Mouse (Mus musculus): ENCODE measurements around the gene Clec10a. TPM values are rescaled to one million over a fixed set of nuclear protein-coding genes. Genes with fewer than 3 reads are reported as not detected.
"Not testable (repeated sequence)": the region's sequence is repeated elsewhere in the genome, so short reads cannot be mapped to it uniquely, and the experiment has no call there.

The Clec10a gene
- polyA plus RNA-seq, 1 experiment = not detected

GRCm38 (mm10) chr11:70165972-70166921, 10.2 kb downstream of the Clec10a start:
- H3K27ac ChIP-seq (ENCODE audit: insufficient read depth, low read length) = no peak overlapping the region
- H3K4me3 ChIP-seq (ENCODE audit: insufficient read depth, low read length) = no peak overlapping the region
- no peaks in the 10 kb centered on the region for H3K4me1 ChIP-seq (ENCODE audit: control insufficient read depth, insufficient read depth, low read length)
- TF ChIP-seq POLR2A (IDR thresholded peaks at IDR 0.05; ENCODE audit: low read depth, low read length) (no peak), CTCF (IDR thresholded peaks at IDR 0.05; ENCODE audit: borderline replicate concordance, insufficient read depth, low read length) (no peak)

- no peaks in the 10 kb centered on the region for H3K4me1 ChIP-seq (ENCODE audit: control insufficient read depth, insufficient read depth, low read length)
Measured at GRCm38 (mm10) chr11:70168136-70168535, 12.1 kb downstream of the Clec10a start.

GRCm38 (mm10) chr11:70169471-70169870, 13.5 kb downstream of the Clec10a start:
- H3K4me3 ChIP-seq (ENCODE audit: insufficient read depth, low read length); H3K27ac ChIP-seq (ENCODE audit: insufficient read depth, low read length); H3K4me1 ChIP-seq (ENCODE audit: control insufficient read depth, insufficient read depth, low read length): not testable (repeated sequence)

More at GRCm38 (mm10) chr11:70168136-70168535, 12.1 kb downstream of the Clec10a start:
- Histone ChIP-seq H3K4me3 (ENCODE audit: insufficient read depth, low read length) (no peak overlapping the region), H3K27ac (ENCODE audit: insufficient read depth, low read length) (no peak overlapping the region)
- no peak for TF ChIP-seq CTCF (IDR thresholded peaks at IDR 0.05; ENCODE audit: borderline replicate concordance, insufficient read depth, low read length)
- TF ChIP-seq POLR2A (IDR thresholded peaks at IDR 0.05; ENCODE audit: low read depth, low read length) = no peak

GRCm38 (mm10) chr11:70170291-70170690, 14.3 kb downstream of the Clec10a start:
- H3K4me1 ChIP-seq (ENCODE audit: control insufficient read depth, insufficient read depth, low read length) = no peaks in the 10 kb centered on the region
- no peak overlapping the region for H3K4me3 ChIP-seq (ENCODE audit: insufficient read depth, low read length)
- no peak for TF ChIP-seq POLR2A (IDR thresholded peaks at IDR 0.05; ENCODE audit: low read depth, low read length)
- TF ChIP-seq CTCF (IDR thresholded peaks at IDR 0.05; ENCODE audit: borderline replicate concordance, insufficient read depth, low read length) = no peak
- no peak overlapping the region for H3K27ac ChIP-seq (ENCODE audit: insufficient read depth, low read length)

- no peaks in the 10 kb centered on the region for H3K4me1 ChIP-seq (ENCODE audit: control insufficient read depth, insufficient read depth, low read length)
- no peak overlapping the region for H3K4me3 ChIP-seq (ENCODE audit: insufficient read depth, low read length)
- TF ChIP-seq POLR2A (IDR thresholded peaks at IDR 0.05; ENCODE audit: low read depth, low read length) (no peak), CTCF (IDR thresholded peaks at IDR 0.05; ENCODE audit: borderline replicate concordance, insufficient read depth, low read length) (no peak)
- H3K27ac ChIP-seq (ENCODE audit: insufficient read depth, low read length) = no peak overlapping the region
Measured at GRCm38 (mm10) chr11:70171181-70171580, 15.2 kb downstream of the Clec10a start.

- no peaks in the 10 kb centered on the region for H3K4me1 ChIP-seq (ENCODE audit: control insufficient read depth, insufficient read depth, low read length)
- no peak overlapping the region for H3K27ac ChIP-seq (ENCODE audit: insufficient read depth, low read length)
- no peak overlapping the region for H3K4me3 ChIP-seq (ENCODE audit: insufficient read depth, low read length)
- TF ChIP-seq POLR2A (IDR thresholded peaks at IDR 0.05; ENCODE audit: low read depth, low read length) = no peak
- TF ChIP-seq CTCF (IDR thresholded peaks at IDR 0.05; ENCODE audit: borderline replicate concordance, insufficient read depth, low read length) = no peak
Measured at GRCm38 (mm10) chr11:70171847-70172246, 15.8 kb downstream of the Clec10a start.

GRCm38 (mm10) chr11:70172298-70172697, 16.3 kb downstream of the Clec10a start:
- H3K27ac ChIP-seq (ENCODE audit: insufficient read depth, low read length) = no peak overlapping the region
- no peak overlapping the region for H3K4me3 ChIP-seq (ENCODE audit: insufficient read depth, low read length)
- TF ChIP-seq CTCF (IDR thresholded peaks at IDR 0.05; ENCODE audit: borderline replicate concordance, insufficient read depth, low read length) (no peak), POLR2A (IDR thresholded peaks at IDR 0.05; ENCODE audit: low read depth, low read length) (no peak)
- no peaks in the 10 kb centered on the region for H3K4me1 ChIP-seq (ENCODE audit: control insufficient read depth, insufficient read depth, low read length)

- TF ChIP-seq CTCF (IDR thresholded peaks at IDR 0.05; ENCODE audit: borderline replicate concordance, insufficient read depth, low read length) = no peak
- TF ChIP-seq POLR2A (IDR thresholded peaks at IDR 0.05; ENCODE audit: low read depth, low read length) = no peak
- H3K4me1 ChIP-seq (ENCODE audit: control insufficient read depth, insufficient read depth, low read length) = no peaks in the 10 kb centered on the region
Measured at GRCm38 (mm10) chr11:70174491-70174890, 18.5 kb downstream of the Clec10a start.

GRCm38 (mm10) chr11:70177647-70178046, 21.6 kb downstream of the Clec10a start:
- no peaks in the 10 kb centered on the region for H3K4me1 ChIP-seq (ENCODE audit: control insufficient read depth, insufficient read depth, low read length)
- TF ChIP-seq CTCF (IDR thresholded peaks at IDR 0.05; ENCODE audit: borderline replicate concordance, insufficient read depth, low read length) (no peak), POLR2A (IDR thresholded peaks at IDR 0.05; ENCODE audit: low read depth, low read length) (no peak)
- no peak overlapping the region for H3K4me3 ChIP-seq (ENCODE audit: insufficient read depth, low read length)
- no peak overlapping the region for H3K27ac ChIP-seq (ENCODE audit: insufficient read depth, low read length)

More at GRCm38 (mm10) chr11:70174491-70174890, 18.5 kb downstream of the Clec10a start:
- Histone ChIP-seq H3K4me3 (ENCODE audit: insufficient read depth, low read length) (no peak overlapping the region), H3K27ac (ENCODE audit: insufficient read depth, low read length) (no peak overlapping the region)

- Histone ChIP-seq H3K27ac (ENCODE audit: insufficient read depth, low read length) (no peak overlapping the region), H3K4me1 (ENCODE audit: control insufficient read depth, insufficient read depth, low read length) (no peaks in the 10 kb centered on the region), H3K4me3 (ENCODE audit: insufficient read depth, low read length) (no peak overlapping the region)
- TF ChIP-seq CTCF (IDR thresholded peaks at IDR 0.05; ENCODE audit: borderline replicate concordance, insufficient read depth, low read length) (no peak), POLR2A (IDR thresholded peaks at IDR 0.05; ENCODE audit: low read depth, low read length) (no peak)
Measured at GRCm38 (mm10) chr11:70178311-70178710, 22.3 kb downstream of the Clec10a start.

All from embryonic fibroblast, embryonic 13.5 days (primary cell).